Mouse (Mus musculus) liver (tissue): Measurements from ENCODE around the gene Ints1.

ENCODE experiments used
- DNase-seq: peaks from one replicate; pipeline ENCODE4 v3.0.0-alpha.2; 2020; ENCODE audit warnings: mixed read lengths

The Ints1 gene

DNA sequence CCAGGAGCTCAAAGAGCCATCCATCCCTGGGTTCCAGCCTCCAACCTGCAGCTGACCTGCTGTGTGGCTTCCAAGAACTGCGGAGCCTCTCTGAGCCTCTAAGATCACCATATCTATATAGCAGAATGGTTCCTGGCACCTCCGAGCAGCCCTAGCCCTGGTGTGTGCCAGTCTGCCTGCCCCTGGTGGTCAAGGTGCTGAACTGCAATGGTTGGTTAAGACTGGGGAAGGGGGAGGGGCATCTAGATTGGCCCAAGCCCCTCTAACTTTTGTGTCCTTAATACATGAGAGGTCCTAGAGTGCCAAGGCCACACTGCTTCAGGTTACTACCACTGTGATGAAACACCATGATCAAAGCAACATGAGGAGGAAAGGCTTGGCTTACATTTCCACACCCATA is 72.6 kb downstream of the Ints1 start:
- peak; percentile 47 for DNase-seq

DNA sequence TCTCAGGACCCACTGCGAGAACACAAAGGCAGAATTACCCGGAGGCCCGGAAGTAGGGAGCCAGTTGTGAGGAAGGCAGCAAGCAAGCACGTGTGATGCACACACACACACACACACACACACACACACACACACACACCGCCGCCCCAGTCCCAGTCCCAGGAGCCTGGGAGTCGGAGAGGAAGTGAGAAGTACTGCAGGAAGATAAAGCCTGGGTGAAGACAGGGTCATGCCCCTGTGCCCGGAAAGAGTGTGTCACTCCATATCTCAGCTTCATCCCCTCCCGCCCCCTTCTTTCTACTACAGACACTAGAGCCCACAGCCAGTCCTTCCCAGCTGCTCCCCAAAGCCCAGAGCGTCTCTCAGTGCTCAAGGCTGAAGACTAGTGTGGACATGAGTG is 73.2 kb downstream of the Ints1 start:
- peak; percentile 54 for DNase-seq
